Mouse (Mus musculus): ENCODE data around the gene Pdcd11.

The Pdcd11 gene

GRCm38 (mm10) chr19:47174515-47174914 is 83.9 kb downstream of the Pdcd11 start:
- DNase-seq: peak in 1 of 2 experiments; percentile 32

- DNase-seq: no peak
Measured at GRCm38 (mm10) chr19:47175472-47175871, 84.9 kb downstream of the Pdcd11 start.

GRCm38 (mm10) chr19:47176916-47177505 is 86.4 kb downstream of the Pdcd11 start:
- no peak for DNase-seq

DNA sequence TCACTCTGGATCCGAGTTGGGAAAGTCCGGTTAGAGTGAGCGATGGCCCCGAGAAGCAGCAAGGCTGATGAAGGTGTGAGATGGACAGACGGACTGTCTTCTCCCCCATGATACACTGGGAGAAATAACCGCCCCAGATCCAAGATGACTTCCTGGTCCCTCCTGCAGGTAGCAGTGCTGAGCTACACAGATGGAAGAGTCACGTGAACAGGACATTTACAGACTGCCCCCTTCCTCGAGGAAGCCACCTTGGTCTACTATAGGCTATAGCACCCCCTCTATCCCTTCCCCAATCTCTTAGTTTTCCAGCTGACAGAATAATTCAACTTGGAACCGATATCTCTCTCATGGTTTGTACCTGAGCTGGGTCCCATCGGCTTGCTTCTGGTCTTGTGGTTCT is 87.4 kb downstream of the Pdcd11 start:
- DNase-seq: peak in 1 of 2 experiments; percentile 9

DNA sequence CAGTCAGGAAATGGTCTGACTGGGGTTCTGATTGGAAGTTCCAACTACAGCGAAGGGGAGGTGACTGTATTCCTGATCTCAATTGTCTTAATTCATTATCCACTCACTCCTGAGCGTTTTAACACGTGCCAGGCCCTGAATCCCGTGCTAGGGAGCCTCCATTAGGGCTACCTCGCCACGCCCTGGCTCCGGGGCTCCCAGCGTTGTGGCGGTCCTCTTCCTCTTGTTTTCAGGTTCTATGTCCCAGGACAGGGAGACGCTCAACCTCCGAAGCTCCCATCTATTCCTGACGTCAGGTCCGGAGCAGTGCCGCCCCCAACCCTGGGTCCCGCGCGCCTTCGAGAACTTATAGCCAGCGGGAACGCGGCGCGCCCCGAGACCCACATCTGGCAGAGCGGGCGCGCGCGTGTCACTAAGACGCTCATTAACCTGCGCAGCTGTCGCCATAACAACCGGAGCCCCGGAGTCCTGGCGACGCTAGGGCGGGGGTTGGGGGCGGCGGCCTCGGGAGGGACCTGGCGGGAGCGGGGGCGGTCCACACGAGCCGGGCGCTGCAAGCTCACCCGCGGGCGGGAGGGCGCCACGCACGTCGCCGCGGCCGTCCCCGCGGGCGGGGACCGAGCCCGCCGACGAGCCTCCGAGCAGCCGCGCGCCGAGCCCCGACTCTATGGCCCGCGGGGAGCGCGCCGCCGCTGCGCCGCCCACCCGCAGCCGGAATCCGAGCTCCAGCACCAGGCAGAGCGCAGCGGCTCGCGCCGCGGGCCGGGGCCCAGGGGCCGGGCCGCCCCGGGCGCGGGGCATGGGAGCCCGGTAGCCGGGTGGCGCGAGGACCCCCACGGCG is 88.1 kb downstream of the Pdcd11 start, which contains the start of gene Neurl1a:
Gene Neurl1a (plus strand): TSS at position 390 of the 841 bp plus-strand sequence.
- DNase-seq: no peak

DNA sequence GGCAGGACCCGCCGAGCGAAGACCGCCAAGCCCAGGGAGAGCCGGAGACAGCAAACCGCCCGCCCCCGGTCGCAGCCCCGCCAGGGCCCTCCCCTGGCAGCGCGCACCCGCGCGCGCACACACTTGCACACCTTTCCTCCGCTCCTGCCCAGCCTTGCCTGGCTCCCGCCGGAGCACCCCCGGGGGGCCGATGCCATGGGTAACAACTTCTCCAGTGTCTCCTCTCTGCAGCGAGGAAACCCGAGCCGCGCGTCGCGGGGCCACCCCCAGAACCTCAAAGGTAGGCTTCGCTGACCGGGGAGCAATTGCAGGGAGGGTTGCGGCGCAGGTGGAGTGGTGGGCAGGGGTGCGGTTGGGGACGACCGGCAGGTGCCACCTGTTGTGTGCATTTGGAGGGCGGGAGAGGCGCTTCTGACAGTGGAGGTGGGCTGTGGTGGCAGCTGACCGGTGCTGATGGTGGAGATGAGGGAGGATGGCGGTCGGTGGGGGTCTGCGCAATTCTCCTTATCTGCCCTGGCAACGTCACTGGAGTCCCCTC is 88.8 kb downstream of the Pdcd11 start:
- DNase-seq: no peak

DNA sequence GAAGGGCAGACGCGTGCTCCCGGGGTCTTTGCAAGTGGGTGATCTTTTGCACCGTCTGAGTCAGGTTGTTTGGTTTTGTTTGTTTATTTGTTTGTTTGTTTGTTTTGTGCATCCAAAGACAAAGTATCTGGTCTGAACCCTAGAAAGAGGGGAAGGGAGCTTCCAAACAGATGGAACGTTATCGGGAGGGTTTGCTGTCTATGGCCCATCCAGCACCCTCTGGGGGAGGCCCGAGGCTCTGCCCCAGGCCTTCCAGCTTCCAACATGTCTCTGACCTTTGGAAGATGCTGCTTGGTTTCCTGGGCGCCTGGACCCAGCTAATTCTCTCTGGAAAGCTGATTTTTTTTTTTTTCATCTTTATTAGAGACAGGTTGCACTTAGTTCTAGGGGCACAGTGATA is 89.4 kb downstream of the Pdcd11 start:
- DNase-seq: no peak

Data from kidney, adult 8-10 months (tissue).